Mouse (Mus musculus) kidney, postnatal 0 days (tissue): ENCODE data around the gene Kcnh2. TPM values are rescaled to one million over a fixed set of nuclear protein-coding genes. Genes with fewer than 3 reads are reported as not detected.

Experiments used
- ATAC-seq: fragments of 200-750 bp; cut with Nextera tagmentation; replicated peaks from 2 replicates; pipeline ENCODE4 v1.8.0; 2017; ENCODE audit warnings: low read depth, moderate number of reproducible peaks, moderate TSS enrichment, moderate library complexity; ENCODE audit not compliant: low FRiP score
- DNase-seq: peaks from one replicate; pipeline ENCODE4 v3.0.0-alpha.2; 2016; ENCODE audit warnings: low spot score
- H3K27ac ChIP-seq: fragments of 300-500 bp; sonication (generic); 2 replicates; pipeline ENCODE4 v1.5.1; 2014; ENCODE audit warnings: mild to moderate bottlenecking
- H3K27me3 ChIP-seq: fragments of 300-500 bp; sonication (generic); 2 replicates; pipeline ENCODE4 v1.6.1; 2014; ENCODE audit warnings: low read length, mixed read lengths; ENCODE audit not compliant: insufficient read depth
- H3K36me3 ChIP-seq: fragments of 300-500 bp; sonication (generic); 2 replicates; pipeline ENCODE4 v1.6.1; 2014; ENCODE audit warnings: low read length, mixed read lengths; ENCODE audit not compliant: insufficient read depth
- H3K4me1 ChIP-seq: fragments of 300-500 bp; sonication (generic); replicated peaks from 2 replicates; pipeline ENCODE4 v1.6.1; 2014; ENCODE audit warnings: antibody characterized with exemption, low read length, mixed read lengths; ENCODE audit not compliant: insufficient read depth
- H3K4me2 ChIP-seq: fragments of 300-500 bp; sonication (generic); 2 replicates; pipeline ENCODE4 v1.6.1; 2014; ENCODE audit warnings: mild to moderate bottlenecking, low read length, moderate library complexity, mixed read lengths
- H3K4me3 ChIP-seq: fragments of 300-500 bp; sonication (generic); replicated peaks from 2 replicates; pipeline ENCODE4 v1.5.1; 2014; ENCODE audit warnings: low read depth, low read length
- H3K9ac ChIP-seq: fragments of 300-500 bp; sonication (generic); 2 replicates; pipeline ENCODE4 v1.6.1; 2014; ENCODE audit warnings: low read depth, low read length
- H3K9me3 ChIP-seq: fragments of 300-500 bp; sonication (generic); replicated peaks from 2 replicates; pipeline ENCODE4 v1.6.1; 2016; ENCODE audit warnings: low read length, inconsistent platforms, mixed read lengths
- CTCF ChIP-seq: IDR thresholded peaks from 2 replicates; pipeline ENCODE4 v1.5.1; 2016; ENCODE audit warnings: antibody characterized with exemption, low read depth, mild to moderate bottlenecking, moderate library complexity
- WGBS: fragments of 180-500 bp; shearing (Covaris S2); extraction: QIAGEN DNeasy Blood & Tissue Kit; methylation state at CpG from one replicate; pipeline ENCODE4 v1.1.7; 2014; 5-methylcytosine and 5-hydroxymethylcytosine counted together
- polyA plus RNA-seq: library from polyadenylated mRNA; unstranded; fragments of >200 nt; fragmentation: Nextera tagmentation; extraction: Ambion mirVana; gene quantifications from 2 replicates; pipeline ENCODE4 v1.2.1, GENCODE M21; 2015

The Kcnh2 gene
- polyA plus RNA-seq, 1 experiment from 2014 or later: 4.4 TPM

DNA sequence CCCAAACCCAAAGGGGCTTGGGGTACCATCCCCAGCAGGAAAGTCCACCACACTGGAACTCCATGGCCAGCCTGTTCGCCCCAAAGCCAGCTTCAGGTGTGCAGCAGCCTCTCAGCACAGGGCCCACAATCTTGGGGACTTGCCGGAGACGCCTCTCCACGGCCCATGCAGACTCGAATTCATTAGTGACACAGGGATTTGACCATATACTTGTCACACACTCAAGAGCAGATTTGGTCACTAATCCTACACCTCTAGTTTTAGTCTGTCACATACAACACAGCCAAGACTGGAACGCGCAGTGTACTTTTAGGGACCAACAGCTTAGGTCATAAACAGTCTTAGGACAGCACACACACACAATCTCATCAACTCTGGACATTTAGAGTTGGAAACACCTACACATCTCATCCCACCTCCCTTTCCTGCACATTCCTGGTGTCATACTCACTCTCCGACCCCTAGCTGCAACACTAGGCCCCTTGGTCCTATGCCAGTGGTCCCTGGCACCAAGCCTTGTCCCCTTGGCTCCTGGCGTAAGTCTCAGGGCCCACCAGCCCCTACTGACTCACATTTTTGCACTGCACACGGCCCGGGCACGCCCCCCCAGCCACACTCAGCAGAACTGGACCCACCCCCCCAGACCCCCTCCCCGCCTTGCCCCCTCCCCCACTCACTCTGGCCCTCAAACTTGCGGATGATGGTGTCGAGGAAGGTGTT is 713 bp downstream of the Kcnh2 start:
- ATAC-seq: 0 out of 2 replicates have a peak, but pooled peaks have one; percentile 2

DNA sequence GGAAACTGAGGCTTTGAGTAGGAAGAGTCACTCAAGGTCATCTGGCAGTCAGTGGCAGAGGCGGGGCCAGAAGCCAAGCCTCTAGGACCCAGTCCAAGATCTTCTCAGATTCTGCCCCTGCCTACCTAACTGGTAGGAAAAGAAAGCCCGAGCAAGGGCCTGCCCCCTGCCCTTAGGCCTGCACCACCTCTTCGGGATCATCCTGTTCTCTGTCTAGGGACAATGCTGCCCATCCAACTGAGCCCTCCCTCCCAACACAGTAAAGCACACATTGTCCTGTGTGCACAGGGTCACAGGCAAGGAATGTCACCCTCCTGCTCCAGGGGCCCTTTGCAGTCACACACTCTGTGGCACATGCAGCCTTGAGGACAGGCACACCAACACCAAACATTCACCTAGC is 1.3 kb downstream of the Kcnh2 start:
- Histone ChIP-seq H3K27ac (no peak overlapping the region), H3K4me1 (peaks cover 11% of the 10 kb centered on the region)

More for the DNA sequence above, 713 bp downstream of the Kcnh2 start:
- H3K4me2 ChIP-seq: peak overlapping the region; percentile 91
- TF ChIP-seq CTCF: no peak
- H3K36me3 ChIP-seq: no peaks in the 10 kb centered on the region
- H3K9me3 ChIP-seq: no peaks in the 10 kb centered on the region
- peak overlapping the region; percentile 52 for H3K9ac ChIP-seq
- peaks cover 9% of the 10 kb centered on the region for H3K4me1 ChIP-seq
- DNase-seq: no peak
- H3K4me3 ChIP-seq: peak overlapping the region; percentile 68
- WGBS: 37% methylated on average over 14 of the region's 15 CpGs
- no peak overlapping the region for H3K27ac ChIP-seq
- H3K27me3 ChIP-seq: no peaks in the 10 kb centered on the region

GRCm38 (mm10) chr5:24348546-24348945 is 2.9 kb downstream of the Kcnh2 start:
- no peak for DNase-seq
- ATAC-seq: no peak
- WGBS: under 1% methylated on average over 30 of the region's 30 CpGs

More for the DNA sequence above, 1.3 kb downstream of the Kcnh2 start:
- ATAC-seq (no peak), DNase-seq (no peak)
- Histone ChIP-seq H3K4me3 (no peak overlapping the region), H3K36me3 (no peaks in the 10 kb centered on the region), H3K27me3 (no peaks in the 10 kb centered on the region), H3K4me2 (peak overlapping the region; percentile 91), H3K9me3 (no peaks in the 10 kb centered on the region), H3K9ac (no peak overlapping the region)
- 63% methylated on average over 3 of the region's 3 CpGs for WGBS
- no peak for TF ChIP-seq CTCF

GRCm38 (mm10) chr5:24348128-24348527 is 3.3 kb downstream of the Kcnh2 start:
- H3K27ac ChIP-seq: no peak overlapping the region
- no peaks in the 10 kb centered on the region for H3K27me3 ChIP-seq
- H3K4me1 ChIP-seq: peaks cover 22% of the 10 kb centered on the region
- H3K9me3 ChIP-seq: no peaks in the 10 kb centered on the region
- 0 out of 2 replicates have a peak overlapping the region, but pooled peaks have one; percentile 35 for H3K9ac ChIP-seq
- H3K4me3 ChIP-seq: peak overlapping the region; percentile 43
- H3K4me2 ChIP-seq: peak overlapping the region; percentile 92
- DNase-seq (peak; percentile 83), ATAC-seq (peak; percentile 31)
- under 1% methylated on average over 41 of the region's 41 CpGs for WGBS
- no peaks in the 10 kb centered on the region for H3K36me3 ChIP-seq
- peak; percentile 8; the same call in 1 of the 2 replicates for TF ChIP-seq CTCF

More at GRCm38 (mm10) chr5:24348546-24348945, 2.9 kb downstream of the Kcnh2 start:
- Histone ChIP-seq H3K4me2 (peak overlapping the region; percentile 92), H3K36me3 (no peaks in the 10 kb centered on the region), H3K27ac (no peak overlapping the region), H3K4me1 (peaks cover 22% of the 10 kb centered on the region), H3K27me3 (no peaks in the 10 kb centered on the region), H3K9ac (0 out of 2 replicates have a peak overlapping the region, but pooled peaks have one; percentile 35), H3K9me3 (no peaks in the 10 kb centered on the region), H3K4me3 (peak overlapping the region; percentile 43)
- no peak for TF ChIP-seq CTCF

- Histone ChIP-seq H3K4me3 (no peak overlapping the region), H3K9ac (no peak overlapping the region), H3K4me1 (peaks cover 22% of the 10 kb centered on the region), H3K27ac (no peak overlapping the region), H3K27me3 (no peaks in the 10 kb centered on the region), H3K9me3 (no peaks in the 10 kb centered on the region), H3K4me2 (peak overlapping the region; percentile 92; the same call in 1 of the 2 replicates), H3K36me3 (no peaks in the 10 kb centered on the region)
- ATAC-seq (no peak), DNase-seq (no peak)
- 41% methylated on average over 7 of the region's 7 CpGs for WGBS
- no peak for TF ChIP-seq CTCF
Measured at GRCm38 (mm10) chr5:24347186-24347875, 4.1 kb downstream of the Kcnh2 start.

DNA sequence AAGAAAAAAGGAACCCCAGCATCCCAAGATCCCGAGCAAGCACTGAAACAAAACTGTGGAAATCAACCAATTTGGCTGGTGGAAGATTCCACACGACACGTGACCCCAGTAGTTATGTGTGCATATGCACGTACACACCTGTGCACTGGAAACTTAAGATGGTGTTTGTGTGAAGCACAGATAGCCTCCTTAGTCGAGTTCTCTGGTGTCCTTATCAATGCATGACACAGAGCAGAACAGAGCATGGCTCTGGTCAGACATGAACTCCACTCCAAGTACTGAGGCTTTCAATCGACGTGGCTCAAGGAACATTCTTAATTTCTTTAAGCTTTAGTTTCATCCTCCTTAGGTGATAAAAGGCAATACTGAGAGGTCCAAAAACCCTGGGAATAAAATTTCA is 5.1 kb downstream of the Kcnh2 start:
- Histone ChIP-seq H3K9ac (no peak overlapping the region), H3K9me3 (no peaks in the 10 kb centered on the region), H3K27ac (no peak overlapping the region), H3K4me1 (peaks cover 22% of the 10 kb centered on the region), H3K36me3 (no peaks in the 10 kb centered on the region), H3K4me2 (no peak overlapping the region), H3K27me3 (no peaks in the 10 kb centered on the region), H3K4me3 (no peak overlapping the region)
- no peak for ATAC-seq
- 74% methylated on average over 7 of the region's 7 CpGs for WGBS
- no peak for TF ChIP-seq CTCF
- DNase-seq: no peak
